Mouse (Mus musculus) yolk sac, embryonic 10.5 days (tissue): ENCODE measurements around the gene Cldnd2.

ENCODE experiments used
- DNase-seq: peaks from one replicate; pipeline ENCODE4 v3.0.0-alpha.2; 2017; ENCODE audit warnings: low spot score

Gene Cldnd2

DNA sequence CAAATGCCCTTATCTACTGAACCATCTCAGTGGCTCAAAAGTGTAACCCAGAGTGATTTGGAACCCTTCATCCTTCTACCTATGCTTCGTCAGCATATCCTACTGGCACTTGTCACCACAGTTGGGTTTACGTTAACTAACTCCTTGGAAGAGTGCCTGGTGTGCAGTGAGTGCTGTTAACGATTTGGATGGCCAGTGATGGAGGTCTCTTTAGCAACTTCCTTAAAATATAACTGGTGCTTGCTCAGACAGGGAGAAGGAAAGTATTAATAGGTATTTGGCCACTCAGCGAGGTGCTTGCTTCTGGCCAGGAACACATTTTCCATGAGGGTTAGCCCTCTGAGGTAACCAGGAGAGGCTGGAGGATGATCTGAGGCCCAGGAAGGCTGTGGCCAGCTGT is 7.2 kb downstream of the Cldnd2 start:
- DNase-seq = no peak

DNA sequence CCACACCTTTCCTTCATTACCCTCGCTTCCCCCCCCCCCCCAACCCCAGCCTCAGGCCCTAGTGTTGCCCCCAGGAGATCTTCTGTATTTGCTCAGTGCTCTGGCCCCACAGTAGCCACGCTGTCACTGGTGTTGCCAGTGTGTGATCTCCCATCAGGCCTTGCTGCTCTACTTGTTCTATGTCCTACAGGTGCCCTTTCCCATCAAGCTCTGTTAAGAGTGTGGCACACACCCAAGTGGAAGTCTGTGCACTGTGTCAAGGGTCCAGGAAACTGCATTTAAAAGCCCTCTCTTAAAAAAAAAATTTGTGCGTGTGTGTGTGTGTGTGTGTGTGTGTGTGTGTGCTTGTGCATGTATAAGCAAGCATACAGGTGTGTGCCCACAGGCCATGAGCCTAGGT is 7.7 kb downstream of the Cldnd2 start:
- no peak for DNase-seq

DNA sequence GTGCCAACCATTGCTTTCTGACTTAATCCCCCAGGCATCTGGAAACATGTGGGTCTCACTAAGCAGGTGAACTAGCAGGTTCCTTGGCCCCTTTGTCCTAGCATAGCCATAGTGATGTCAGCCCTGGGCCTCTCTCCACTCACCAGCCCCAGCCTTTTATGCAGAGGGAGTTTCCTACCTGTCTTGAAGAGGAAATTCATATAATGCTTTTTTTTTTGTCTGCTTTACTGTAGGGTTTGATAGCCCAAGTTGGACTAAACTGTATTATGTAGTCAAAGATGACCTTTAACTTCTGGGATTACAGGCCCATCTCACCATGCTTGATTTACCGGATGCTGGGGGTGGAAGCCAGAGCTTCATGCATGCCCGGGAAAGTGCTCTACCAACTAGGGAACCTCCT is 9.2 kb downstream of the Cldnd2 start:
- no peak for DNase-seq

DNA sequence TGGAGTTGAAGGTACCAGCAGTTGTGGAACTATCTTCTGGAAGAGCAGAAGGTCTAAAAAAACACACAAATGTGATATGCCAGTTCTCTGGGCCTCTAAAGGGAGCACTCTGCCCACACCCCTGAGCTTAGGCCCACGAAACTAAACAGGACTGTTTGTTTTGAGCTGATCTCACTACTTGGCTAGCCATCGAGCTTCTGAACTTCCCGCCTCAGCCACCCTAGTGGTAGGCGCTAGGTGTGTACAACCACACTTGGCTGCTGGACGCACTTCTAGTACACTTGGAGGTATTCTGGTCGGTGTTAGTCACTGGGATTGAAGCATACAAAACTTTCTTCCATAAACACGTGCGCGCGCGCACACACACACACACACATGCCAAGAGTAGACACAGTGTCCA is 11.1 kb downstream of the Cldnd2 start:
- DNase-seq = no peak

DNA sequence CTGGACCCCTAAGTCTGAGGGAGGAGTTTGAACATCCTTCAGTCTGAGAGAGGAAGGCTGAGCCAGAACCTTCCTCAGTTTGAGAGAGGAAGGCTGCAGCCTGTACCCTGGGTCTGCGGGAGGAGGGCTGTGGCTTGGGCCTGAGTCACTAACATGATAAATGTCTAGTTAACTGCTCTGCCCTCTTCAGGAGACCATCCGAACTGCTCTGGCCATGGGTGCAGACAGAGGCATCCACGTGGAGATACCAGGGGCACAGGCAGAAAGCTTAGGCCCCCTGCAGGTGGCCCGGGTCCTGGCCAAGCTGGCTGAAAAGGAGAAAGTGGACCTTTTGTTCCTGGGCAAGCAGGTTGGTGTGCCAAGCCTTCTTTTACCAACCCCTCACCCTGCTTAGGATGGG is 12.0 kb downstream of the Cldnd2 start:
- DNase-seq = no peak

DNA sequence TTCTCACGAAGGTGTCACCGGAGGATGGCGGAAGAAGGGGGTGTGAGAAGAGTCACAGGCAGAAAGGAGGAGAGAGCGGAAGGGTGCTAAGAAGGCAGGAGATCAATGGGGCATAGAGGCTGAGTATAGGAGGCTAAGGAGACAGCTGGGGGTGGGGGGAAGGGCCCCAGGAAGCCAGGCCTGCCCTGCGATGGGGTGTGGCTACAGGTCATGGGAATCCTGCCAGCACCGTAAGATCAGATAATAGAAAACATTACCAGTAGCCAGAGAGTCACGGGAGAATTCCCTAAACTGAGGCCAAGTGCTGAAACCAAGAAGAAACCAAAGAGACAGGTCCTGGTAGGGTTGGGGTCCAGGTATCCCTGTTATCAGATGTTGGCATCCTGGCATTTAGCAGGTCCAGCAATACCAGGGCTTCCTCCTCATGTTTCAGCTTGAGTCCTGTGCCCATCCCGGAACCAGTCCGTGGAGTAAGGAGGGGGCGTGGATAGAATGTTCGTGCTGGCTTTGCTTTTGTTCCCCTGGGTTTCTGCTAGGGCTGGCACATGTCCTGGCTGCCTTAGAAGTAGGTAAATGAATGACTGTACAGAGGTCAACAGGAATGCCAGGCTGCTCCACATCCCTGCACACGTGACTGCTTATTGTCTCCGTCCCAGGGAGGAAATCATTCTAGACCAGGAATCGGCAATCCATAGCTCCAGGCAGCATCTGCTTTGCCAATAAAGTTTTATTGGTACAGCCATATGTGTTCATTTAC is 13.2 kb downstream of the Cldnd2 start:
- no peak for DNase-seq

DNA sequence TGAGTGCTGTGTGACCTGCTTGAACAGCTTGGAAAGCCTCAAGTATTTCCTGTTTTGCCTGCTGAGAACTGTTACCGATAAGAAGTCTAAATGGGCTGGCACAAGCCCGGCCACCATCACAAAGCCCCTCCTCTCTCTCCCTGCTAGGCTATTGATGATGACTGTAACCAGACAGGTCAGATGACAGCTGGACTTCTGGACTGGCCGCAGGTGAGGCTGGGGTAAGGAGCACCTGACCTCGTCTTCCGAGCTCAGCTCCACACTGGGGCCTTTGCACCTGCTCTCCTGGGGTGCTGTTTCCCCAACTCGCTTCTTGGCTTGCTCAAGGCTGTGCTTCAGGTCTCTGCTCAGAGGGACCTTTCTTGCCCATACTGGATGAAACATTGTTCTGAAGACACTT is 13.8 kb downstream of the Cldnd2 start:
- peak; percentile 71 for DNase-seq

DNA sequence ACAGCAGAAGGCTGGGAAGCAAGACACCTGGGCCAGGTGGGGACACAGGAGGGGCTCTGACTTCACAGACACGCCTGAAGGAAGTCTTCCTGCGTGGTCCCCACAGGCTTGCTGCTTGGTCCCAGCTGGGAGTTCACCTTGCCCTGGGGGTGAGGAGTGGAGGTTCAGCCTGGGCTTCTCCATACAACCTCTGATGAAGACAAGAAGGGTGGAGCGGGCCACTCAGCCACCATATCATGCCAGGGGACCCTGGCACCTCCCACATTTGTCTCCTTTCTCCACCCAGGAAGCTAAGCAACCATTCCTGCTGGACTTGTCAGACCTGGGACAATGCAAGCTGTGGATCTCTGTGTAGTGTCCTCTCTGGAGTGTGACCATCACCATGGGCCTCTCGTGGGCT is 22.3 kb downstream of the Cldnd2 start, which contains the start of gene Vsig10l:
Vsig10l (plus strand) TSS at position 301 of the 400 bp plus-strand sequence.
- no peak for DNase-seq

DNA sequence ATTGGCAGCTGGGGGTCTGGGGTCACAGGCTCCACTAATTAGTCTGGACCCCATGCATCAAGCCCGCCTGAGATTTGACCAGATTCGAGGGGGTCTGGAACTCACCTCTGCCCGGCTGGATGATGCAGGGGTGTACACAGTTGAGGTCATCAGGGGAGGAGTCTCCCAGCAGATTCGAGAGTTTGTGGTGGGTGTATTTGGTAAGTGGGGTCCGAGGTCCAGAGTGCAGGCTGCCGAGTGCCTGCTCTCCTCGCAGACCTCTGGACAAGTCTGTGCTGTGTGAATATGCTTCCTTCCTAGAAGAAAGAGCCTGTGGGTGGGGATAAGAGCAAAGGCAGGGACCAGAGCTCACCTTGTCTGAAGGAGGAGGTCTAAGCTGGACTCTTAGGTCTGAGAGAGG is 23.4 kb downstream of the Cldnd2 start:
- DNase-seq = no peak

DNA sequence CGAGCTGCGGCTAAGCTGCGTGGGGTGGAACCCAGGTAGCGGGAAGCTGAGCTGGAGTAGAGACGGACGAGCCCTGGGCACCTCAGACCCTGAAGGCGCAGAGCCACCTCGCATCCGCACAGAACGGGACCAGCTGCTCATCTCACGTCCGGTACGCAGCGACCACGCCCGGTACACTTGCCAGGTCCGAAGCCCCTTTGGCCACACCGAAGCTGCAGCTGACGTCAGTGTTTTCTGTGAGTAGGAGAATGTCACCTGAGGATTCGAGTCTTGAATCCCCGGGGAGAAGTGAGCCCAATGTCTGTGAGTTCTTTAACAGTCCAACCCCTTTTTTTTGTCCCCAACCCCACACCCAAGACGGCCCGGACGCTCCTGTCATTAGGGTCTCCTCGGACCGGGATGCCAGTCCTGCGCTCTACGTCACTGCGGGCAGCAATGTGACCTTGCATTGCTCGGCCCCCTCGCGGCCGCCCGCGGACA is 24.3 kb downstream of the Cldnd2 start:
- no peak for DNase-seq

DNA sequence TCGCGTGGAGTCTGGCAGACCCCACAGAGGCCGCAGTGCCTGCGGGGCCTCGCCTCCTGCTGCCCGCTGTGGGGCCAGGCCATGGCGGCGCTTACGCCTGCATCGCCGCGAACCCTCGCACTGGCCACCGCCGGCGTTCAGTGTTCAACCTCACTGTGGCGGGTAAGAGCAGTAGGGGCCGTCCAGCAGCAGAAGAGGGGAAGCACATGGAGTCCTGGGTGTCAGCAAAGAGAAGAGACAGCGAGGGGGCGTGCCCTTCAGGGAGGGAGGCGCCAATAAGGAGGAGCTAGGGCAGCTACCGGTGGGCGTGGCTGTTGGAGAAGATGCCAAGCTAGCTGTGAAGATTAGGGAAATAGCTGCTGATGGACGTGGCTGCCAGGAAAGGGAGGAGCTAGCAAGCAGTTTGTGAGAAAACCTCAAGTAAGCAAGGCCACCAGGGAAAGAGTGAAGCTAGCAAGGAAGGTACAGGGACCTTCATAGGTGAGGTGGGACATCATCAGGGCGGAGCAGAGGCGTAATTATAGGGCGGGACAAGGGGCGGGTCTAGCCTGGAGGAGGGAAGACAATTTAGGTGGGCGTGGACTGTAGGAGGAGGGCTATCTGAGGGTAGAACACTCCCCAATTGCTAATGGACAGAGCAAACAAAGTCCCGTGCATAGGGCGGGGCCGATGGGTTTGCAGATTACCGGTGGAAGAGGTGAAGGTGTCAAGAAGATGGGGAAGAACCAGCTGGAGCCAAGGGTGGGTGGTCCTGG is 24.9 kb downstream of the Cldnd2 start:
- peak; percentile 91 for DNase-seq

DNA sequence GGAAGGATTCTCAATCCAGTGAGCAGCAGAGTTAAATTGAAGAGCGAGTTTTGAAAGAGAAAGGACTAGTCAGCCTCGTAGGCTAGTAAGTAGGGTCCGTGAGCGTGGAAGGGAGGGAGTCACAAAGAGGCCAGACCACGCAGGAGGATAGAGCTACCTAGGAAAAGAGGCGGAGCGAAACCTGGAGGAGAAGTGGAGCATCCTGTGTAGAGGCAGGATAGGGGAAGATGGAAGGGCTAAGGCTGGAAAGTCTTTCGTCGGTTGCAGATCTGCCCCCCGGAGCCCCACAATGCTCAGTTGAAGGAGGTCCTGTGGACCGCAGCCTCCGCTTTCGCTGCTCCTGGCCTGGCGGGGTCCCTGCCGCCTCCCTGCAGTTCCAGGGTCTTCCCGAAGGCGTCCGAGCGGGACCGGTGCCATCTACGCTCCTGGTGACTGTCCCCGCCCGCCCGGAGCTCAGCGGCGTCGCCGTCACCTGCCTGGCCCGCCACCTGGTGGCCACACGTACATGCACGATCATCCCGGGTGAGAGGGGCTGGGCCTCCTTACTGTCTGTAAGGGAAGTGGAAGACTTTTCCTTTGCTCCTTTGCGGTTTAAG is 25.6 kb downstream of the Cldnd2 start:
- peak; percentile 73 for DNase-seq

DNA sequence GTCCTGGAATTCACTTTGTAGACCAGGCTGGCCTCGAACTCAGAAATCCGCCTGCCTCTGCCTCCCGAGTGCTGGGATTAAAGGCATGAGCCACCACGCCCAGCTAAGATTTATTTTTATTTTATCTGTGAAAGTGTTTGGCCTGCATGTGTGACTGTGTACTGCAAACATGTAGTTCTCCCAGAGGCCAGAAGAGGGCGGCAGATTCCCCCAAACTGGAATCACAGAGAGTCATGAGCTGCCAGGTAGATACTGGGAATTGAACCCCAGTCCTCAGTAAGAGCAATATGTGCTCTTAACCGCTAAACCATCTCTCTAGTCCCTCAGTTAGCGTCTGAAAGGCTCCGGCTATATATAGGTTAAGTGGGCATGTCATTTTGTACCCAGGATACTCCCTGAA is 29.8 kb downstream of the Cldnd2 start:
- no peak for DNase-seq

DNA sequence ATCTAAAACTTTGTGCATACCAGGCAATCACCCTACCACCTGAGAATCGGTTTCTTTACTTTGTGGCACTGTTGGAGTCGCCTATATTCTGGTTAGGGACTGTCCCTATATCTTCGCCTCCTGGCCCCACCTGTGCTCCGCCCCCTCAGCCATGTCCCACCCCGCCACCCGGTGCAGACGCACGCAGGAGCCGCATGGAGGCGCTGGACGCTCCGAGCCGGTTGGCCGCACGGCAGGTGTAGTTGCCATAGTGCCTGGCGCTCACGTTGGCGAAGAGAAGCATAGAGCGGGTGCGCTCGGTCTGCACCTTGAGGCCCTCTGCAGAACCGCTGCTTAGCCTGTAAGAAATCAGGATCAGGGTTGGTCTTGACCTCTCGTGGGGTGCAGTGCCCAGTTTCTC is 35.1 kb downstream of the Cldnd2 start:
- no peak for DNase-seq

DNA sequence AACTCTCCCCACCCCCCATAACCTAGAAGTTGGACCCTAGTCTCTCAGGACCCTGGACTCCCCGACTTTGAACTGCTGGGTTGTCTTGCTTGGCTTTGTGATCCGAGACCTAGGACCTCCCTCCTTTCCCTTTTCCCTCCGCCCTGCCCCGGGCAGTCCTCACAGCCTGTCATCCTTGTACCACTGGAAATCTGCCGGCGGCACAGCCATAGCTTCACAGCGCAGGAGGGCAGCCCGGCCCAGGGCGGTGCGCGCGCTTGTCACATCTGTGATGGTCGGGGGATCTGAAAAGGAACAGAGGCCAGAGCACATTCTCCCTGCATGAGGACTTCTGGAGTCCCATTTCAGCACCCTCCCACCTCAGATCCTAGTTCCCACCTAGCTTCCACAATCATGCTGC is 35.8 kb downstream of the Cldnd2 start:
- DNase-seq = no peak

DNA sequence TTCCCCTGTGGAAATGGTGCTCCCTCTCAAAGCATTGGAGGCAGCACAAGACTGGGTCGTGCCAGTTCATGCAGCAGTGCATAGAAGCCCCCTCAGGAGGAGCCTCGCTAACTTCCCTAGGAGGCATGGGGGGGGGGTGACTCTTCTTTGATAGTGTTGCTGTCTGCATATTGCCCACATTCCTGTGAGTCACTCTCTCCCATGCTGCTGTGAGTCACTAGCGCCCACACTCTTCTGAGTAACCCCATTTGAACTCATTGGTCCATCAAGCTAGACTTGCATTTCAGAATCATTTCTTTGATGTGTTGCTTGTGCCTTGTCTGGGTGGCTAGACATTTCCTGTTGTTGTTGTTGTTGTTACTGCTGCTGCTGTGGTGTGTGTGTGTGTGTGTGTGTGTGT is 40.6 kb downstream of the Cldnd2 start:
- DNase-seq = no peak

DNA sequence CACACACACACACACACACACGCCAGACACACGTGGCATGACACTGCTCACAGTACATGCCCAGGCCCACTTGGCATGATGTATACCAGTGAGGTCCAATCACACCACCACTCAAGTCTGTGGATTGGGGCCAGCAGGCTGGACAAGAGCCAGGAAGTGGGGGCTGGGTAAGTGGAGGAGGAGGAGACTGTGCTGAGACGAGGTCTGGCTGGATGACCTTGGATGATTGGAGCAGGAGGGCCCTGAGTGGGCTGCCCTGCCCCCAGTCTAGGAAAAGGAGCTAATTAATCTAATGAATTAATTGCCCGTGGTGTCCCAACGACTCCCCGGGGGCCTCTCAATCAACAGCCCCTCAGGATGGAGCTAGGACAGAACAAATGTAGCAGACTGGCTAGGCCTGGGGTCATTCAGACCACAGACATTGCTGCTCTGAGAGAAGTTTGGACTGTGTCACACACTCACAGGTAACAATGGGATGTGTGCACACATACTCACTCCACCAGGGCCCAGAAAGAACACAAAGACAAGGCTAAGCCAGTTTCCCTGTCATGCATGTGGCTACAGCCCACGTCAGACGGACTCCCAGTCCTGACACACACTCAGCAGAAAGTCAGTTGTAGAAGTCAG is 41.6 kb downstream of the Cldnd2 start:
- DNase-seq = no peak

DNA sequence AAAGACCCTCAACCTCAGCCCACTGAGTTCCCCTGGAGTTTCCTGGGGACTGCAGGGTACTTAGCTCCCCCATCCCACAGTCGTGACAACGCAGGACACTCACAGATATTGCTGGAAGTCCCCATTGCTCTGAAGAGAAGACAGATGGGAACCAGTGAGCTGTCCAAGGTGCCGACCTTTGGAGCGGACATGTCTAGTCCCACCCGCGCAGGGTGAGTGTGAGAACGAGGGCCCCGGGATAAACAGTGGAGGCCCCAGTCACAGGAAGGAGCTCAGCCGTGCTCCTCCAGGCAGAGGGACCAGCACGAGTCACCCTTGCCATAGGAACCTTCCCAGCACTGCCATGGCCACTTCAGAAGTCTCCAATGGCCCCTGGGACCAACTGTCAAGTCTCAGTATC is 42.7 kb downstream of the Cldnd2 start:
- peak; percentile 22 for DNase-seq

DNA sequence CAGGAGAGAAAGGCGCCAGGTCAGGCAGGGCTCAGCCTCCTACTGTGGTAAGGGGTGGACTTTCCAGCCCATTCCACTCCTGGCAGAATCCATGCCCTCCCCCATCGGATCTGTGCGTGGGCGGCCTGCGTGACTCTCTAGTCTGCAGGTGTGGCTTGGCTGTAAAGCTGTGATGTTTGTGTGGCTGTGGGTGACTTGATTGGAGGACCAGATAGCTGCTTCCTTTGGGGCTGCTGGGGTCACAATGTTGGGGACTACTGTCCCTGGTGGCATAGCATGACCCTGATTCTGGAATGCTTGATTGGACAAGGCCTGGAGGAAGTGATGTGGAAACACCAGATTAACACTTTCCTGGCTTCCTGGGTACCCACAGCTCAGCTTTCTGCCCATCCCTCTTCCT is 48.1 kb downstream of the Cldnd2 start:
- no peak for DNase-seq

DNA sequence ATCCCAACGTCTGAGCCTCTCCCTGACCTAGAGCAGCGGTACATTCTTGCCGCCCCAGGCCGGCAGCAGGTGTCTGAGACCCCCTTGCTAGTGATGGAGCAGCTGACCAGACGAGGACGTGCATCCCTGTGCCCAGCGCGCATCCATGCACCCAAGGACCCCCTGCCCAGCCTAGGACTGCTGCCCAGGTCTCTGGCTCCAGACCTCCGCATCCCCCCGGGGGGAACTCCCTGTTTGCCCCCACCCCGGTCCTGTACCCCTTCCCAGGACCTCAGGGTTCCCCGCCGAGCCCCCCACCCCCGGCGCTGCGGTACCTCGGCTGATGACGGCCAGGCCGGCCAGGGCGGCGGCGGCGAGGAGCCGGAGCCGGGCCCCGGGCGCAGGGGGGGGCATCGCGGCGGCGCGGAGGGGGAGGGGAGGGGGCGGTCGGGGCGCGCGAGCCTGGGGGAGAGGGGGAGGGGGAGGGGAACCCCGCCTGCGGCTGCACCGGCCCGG is 49.1 kb downstream of the Cldnd2 start, which contains the start of gene Iglon5:
Iglon5 (minus strand) TSS at position 445 of the 495 bp plus-strand sequence.
- DNase-seq = no peak

DNA sequence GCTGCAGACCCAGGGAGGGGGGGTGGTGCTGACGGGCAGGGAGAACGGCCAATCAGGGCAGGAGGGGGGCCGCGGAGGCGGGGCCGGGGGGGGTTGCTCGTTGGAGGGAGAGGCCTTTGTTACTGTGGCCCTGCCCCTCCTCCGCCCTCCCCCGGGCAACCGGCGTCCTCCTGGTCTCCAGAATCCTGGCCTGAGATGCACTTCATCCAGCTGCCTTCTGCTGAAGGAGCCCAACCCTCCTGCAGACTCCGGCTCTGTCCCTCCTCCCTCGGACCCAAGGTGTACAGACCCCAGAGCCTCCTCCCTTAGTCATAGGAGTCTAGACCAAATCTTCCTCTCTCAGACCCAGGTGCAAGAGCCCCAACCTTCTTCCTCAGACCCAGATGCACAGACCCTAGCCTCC is 49.6 kb downstream of the Cldnd2 start:
- peak; percentile 39 for DNase-seq

DNA sequence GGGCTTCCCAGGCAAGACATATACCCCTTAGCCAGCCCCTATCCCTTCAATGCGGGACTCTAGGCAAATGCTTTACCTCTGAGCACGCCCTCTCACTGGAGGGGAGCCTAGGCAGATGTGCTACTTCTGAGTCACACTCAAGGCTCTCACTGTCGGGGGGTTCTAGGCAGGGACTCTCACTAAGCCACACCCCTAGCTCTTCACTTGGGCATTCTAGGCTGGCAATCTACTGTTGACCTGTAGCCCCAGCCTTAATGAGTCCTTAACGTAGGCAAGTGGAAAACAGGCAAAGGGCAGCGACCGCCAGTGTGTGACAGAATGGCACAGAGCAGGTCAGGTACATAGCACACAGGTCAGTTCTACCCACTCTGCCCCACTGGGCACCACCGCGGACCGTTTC is 50.3 kb downstream of the Cldnd2 start:
- no peak for DNase-seq
